Mouse (Mus musculus) heart, embryonic 15.5 days (tissue): ENCODE data around the gene Itgb2l. TPM values are rescaled to one million over a fixed set of nuclear protein-coding genes. Genes with fewer than 3 reads are reported as not detected.

ENCODE experiments used
- ATAC-seq: fragments of 200-750 bp; cut with Nextera tagmentation; replicated peaks from 2 replicates; pipeline ENCODE4 v1.8.0; 2017; ENCODE audit warnings: low read depth, moderate TSS enrichment; ENCODE audit not compliant: insufficient number of reproducible peaks, insufficient read depth, low FRiP score
- H3K27ac ChIP-seq: fragments of 300-500 bp; sonication (generic); 2 replicates; pipeline ENCODE4 v1.5.1; 2015; ENCODE audit warnings: mild to moderate bottlenecking, inconsistent platforms
- H3K27me3 ChIP-seq: fragments of 300-500 bp; sonication (generic); 2 replicates; pipeline ENCODE4 v1.6.1; 2015; ENCODE audit warnings: inconsistent platforms
- H3K36me3 ChIP-seq: fragments of 300-500 bp; sonication (generic); 2 replicates; pipeline ENCODE4 v1.6.1; 2015; ENCODE audit warnings: mild to moderate bottlenecking, inconsistent platforms
- H3K4me1 ChIP-seq: fragments of 300-500 bp; sonication (generic); replicated peaks from 2 replicates; pipeline ENCODE4 v1.6.1; 2015; ENCODE audit warnings: inconsistent platforms
- H3K4me2 ChIP-seq: fragments of 300-500 bp; sonication (generic); 2 replicates; pipeline ENCODE4 v1.6.1; 2015; ENCODE audit warnings: inconsistent platforms, mild to moderate bottlenecking, moderate library complexity
- H3K4me3 ChIP-seq: fragments of 300-500 bp; sonication (generic); 2 replicates; pipeline ENCODE4 v1.5.1; 2015; ENCODE audit warnings: mild to moderate bottlenecking, inconsistent platforms
- H3K9ac ChIP-seq: fragments of 300-500 bp; sonication (generic); 2 replicates; pipeline ENCODE4 v1.6.1; 2015; ENCODE audit warnings: mild to moderate bottlenecking, inconsistent platforms
- H3K9me3 ChIP-seq: fragments of 300-500 bp; sonication (generic); replicated peaks from 2 replicates; pipeline ENCODE4 v1.6.1; 2016; ENCODE audit warnings: inconsistent platforms
- WGBS: fragments of 180-500 bp; shearing (Covaris S2); methylation state at CpG from one replicate; pipeline ENCODE4 v1.1.7; 2015; ENCODE audit warnings: mixed read lengths; 5-methylcytosine and 5-hydroxymethylcytosine counted together
- polyA plus RNA-seq: library from polyadenylated mRNA; unstranded; fragments of >200 nt; fragmentation: Nextera tagmentation; extraction: Ambion mirVana; gene quantifications from 2 replicates; pipeline ENCODE4 v1.2.1, GENCODE M21; 2015

The Itgb2l gene
- polyA plus RNA-seq, result 0.10 TPM in 1 of 2 replicates, not detected in the other

- H3K27me3 ChIP-seq, result no peaks in the 10 kb centered on the region
- H3K4me3 ChIP-seq, result no peak within 1 kb of the TSS
- no peak within 1 kb of the TSS for H3K9ac ChIP-seq
- ATAC-seq, result no peak
- H3K27ac ChIP-seq, result no peak within 1 kb of the TSS
- H3K36me3 ChIP-seq, result no peaks in the 10 kb centered on the region
- H3K9me3 ChIP-seq, result no peaks in the 10 kb centered on the region
- H3K4me2 ChIP-seq, result no peak within 1 kb of the TSS
- H3K4me1 ChIP-seq, result no peaks in the 10 kb centered on the region
- WGBS, result 75% methylated on average over 2 of the region's 2 CpGs
Observed at GRCm38 (mm10) chr16:96443468-96443867, at the start of gene Itgb2l. Gene Itgb2l, minus strand, starts transcription at chr16:96443619.

GRCm38 (mm10) chr16:96491530-96491929 is 48.1 kb upstream of the Itgb2l start:
- H3K9ac ChIP-seq, result no peak overlapping the region
- no peaks in the 10 kb centered on the region for H3K4me1 ChIP-seq
- H3K27ac ChIP-seq, result no peak overlapping the region
- no peaks in the 10 kb centered on the region for H3K36me3 ChIP-seq
- 78% methylated on average over 3 of the region's 3 CpGs for WGBS
- no peak for ATAC-seq
- H3K9me3 ChIP-seq, result no peaks in the 10 kb centered on the region
- no peaks in the 10 kb centered on the region; the same call in 1 of the 2 replicates for H3K27me3 ChIP-seq
- H3K4me3 ChIP-seq, result no peak overlapping the region
- no peak overlapping the region for H3K4me2 ChIP-seq

- H3K27ac ChIP-seq, result no peak overlapping the region
- no peak overlapping the region for H3K4me3 ChIP-seq
- 86% methylated on average over 5 of the region's 5 CpGs for WGBS
- no peak overlapping the region for H3K4me2 ChIP-seq
- H3K36me3 ChIP-seq, result no peaks in the 10 kb centered on the region
- H3K27me3 ChIP-seq, result no peaks in the 10 kb centered on the region; the same call in 1 of the 2 replicates
- no peaks in the 10 kb centered on the region for H3K4me1 ChIP-seq
- no peak overlapping the region for H3K9ac ChIP-seq
- H3K9me3 ChIP-seq, result no peaks in the 10 kb centered on the region
- no peak for ATAC-seq
Observed at GRCm38 (mm10) chr16:96488038-96488437, 44.6 kb upstream of the Itgb2l start.

- H3K9ac ChIP-seq, result no peak overlapping the region
- no peaks in the 10 kb centered on the region for H3K4me1 ChIP-seq
- 75% methylated on average over 11 of the region's 11 CpGs for WGBS
- H3K9me3 ChIP-seq, result no peaks in the 10 kb centered on the region
- H3K4me2 ChIP-seq, result no peak overlapping the region
- no peak overlapping the region for H3K27ac ChIP-seq
- no peak for ATAC-seq
- H3K27me3 ChIP-seq, result no peaks in the 10 kb centered on the region; the same call in 1 of the 2 replicates
- H3K36me3 ChIP-seq, result no peaks in the 10 kb centered on the region
- no peak overlapping the region for H3K4me3 ChIP-seq
Observed at GRCm38 (mm10) chr16:96487007-96487684, 43.7 kb upstream of the Itgb2l start.

GRCm38 (mm10) chr16:96481791-96482190 is 38.4 kb upstream of the Itgb2l start:
- H3K27me3 ChIP-seq, result no peaks in the 10 kb centered on the region
- no peaks in the 10 kb centered on the region for H3K4me1 ChIP-seq
- H3K9ac ChIP-seq, result no peak overlapping the region
- no peaks in the 10 kb centered on the region for H3K36me3 ChIP-seq
- H3K27ac ChIP-seq, result no peak overlapping the region
- no peak overlapping the region for H3K4me3 ChIP-seq
- no peak overlapping the region for H3K4me2 ChIP-seq
- ATAC-seq, result no peak
- 88% methylated on average over 4 of the region's 4 CpGs for WGBS
- no peaks in the 10 kb centered on the region for H3K9me3 ChIP-seq

GRCm38 (mm10) chr16:96474185-96474584 is 30.8 kb upstream of the Itgb2l start:
- Histone ChIP-seq H3K4me3 (no peak overlapping the region), H3K27me3 (0 out of 2 replicates have a peak, but pooled peaks cover 2% of the 10 kb centered on the region), H3K4me1 (peaks cover 9% of the 10 kb centered on the region), H3K4me2 (no peak overlapping the region), H3K36me3 (no peaks in the 10 kb centered on the region), H3K9me3 (no peaks in the 10 kb centered on the region), H3K9ac (no peak overlapping the region), H3K27ac (no peak overlapping the region)
- 69% methylated on average over 3 of the region's 3 CpGs for WGBS
- ATAC-seq, result no peak

DNA sequence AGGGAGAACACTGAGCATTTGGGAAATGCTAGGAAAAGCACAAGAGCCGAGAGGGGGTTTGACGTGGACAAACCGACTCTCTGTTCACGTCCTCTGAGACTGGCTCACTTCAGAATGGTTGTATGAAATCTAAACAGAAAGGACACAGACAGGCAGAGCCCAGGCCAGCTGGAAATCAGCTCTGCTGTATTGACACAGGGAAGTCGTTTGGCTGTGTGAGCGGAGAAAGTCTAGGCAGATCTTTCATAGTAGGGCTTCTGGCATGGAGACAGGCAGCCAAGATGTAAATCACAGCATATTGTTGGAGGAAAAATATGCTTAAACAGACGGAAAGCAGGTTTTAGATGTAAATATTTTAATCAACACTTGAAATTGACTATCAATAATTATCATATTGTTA is 29.4 kb upstream of the Itgb2l start:
- no peak for ATAC-seq
- H3K36me3 ChIP-seq, result no peaks in the 10 kb centered on the region
- peaks cover 9% of the 10 kb centered on the region for H3K4me1 ChIP-seq
- H3K4me2 ChIP-seq, result peak overlapping the region; percentile 32; the same call in 1 of the 2 replicates
- no peaks in the 10 kb centered on the region for H3K9me3 ChIP-seq
- no peak overlapping the region for H3K4me3 ChIP-seq
- H3K9ac ChIP-seq, result no peak overlapping the region
- H3K27me3 ChIP-seq, result 0 out of 2 replicates have a peak, but pooled peaks cover 9% of the 10 kb centered on the region
- WGBS, result 25% methylated on average over 7 of the region's 7 CpGs
- no peak overlapping the region for H3K27ac ChIP-seq

DNA sequence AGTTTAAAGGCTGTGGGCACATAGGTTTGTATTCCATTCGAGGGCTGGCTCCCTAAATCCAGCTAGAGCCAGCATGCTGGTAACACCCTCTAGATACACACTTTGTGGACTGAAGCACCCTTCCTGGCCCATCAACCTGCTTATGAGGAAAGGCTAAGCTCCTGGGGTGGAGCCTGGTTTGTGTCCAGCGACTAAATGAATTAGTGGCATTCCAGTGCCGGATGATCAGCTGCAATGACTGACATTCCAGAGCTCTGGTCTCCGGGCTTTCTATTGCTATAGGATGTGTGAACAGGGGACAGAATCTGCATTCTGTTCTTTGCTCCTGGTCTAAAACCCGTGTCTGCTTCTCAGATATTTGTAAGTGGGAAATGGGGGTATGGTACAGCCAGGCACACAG is 28.9 kb upstream of the Itgb2l start:
- no peak overlapping the region for H3K9ac ChIP-seq
- ATAC-seq, result no peak
- peak overlapping the region; percentile 32; the same call in 1 of the 2 replicates for H3K4me2 ChIP-seq
- peaks cover 9% of the 10 kb centered on the region for H3K4me1 ChIP-seq
- 17% methylated on average over 5 of the region's 5 CpGs for WGBS
- H3K36me3 ChIP-seq, result no peaks in the 10 kb centered on the region
- no peaks in the 10 kb centered on the region for H3K9me3 ChIP-seq
- no peak overlapping the region for H3K27ac ChIP-seq
- H3K4me3 ChIP-seq, result no peak overlapping the region
- peaks cover 11% of the 10 kb centered on the region; the same call in 1 of the 2 replicates for H3K27me3 ChIP-seq

DNA sequence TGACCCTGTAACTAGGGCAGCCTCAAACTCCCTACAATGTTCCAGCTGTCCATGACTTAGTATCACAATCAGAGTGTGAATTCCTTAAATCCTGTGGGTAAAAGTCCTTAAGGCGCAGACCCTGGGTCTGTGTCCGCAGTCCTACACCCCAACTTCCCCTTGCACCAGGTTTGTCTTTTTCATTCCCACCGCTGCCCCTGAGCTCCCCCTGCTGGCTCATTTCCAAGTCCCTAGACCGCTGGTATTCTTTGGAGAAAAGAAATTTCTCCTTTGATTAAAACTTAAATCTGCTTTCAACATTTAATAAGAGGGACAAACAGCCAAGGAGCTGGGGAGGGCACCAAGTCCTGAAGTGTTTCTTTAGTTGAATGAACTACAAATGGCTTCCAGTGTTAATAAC is 26.2 kb upstream of the Itgb2l start:
- Histone ChIP-seq H3K27me3 (peaks cover 9% of the 10 kb centered on the region; the same call in 1 of the 2 replicates), H3K9ac (no peak overlapping the region), H3K27ac (no peak overlapping the region), H3K9me3 (no peaks in the 10 kb centered on the region), H3K4me3 (no peak overlapping the region), H3K4me2 (no peak overlapping the region), H3K4me1 (peaks cover 9% of the 10 kb centered on the region), H3K36me3 (no peaks in the 10 kb centered on the region)
- no peak for ATAC-seq
- 49% methylated on average over 4 of the region's 4 CpGs for WGBS

DNA sequence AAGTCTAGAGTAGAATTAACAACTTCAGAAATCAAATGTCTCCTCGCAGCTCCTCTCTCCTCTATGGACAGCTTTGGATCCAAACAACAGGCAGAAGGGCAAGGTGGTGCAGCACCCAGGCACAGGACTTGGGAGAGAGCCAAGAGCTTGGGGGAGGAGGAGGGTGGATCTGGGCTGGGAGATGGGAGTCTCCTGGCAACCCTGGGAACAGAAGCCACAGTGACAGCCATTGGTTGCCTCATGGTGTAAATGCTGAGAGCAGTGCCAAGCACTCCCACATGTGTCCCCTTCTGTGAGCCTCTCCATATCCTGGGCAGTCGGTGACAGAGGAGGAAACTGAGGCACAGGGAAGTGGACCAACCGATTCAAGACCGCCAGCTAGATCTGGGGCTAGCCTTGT is 25.3 kb upstream of the Itgb2l start:
- peak; percentile 54; the same call in 1 of the 2 replicates for ATAC-seq
- Histone ChIP-seq H3K27me3 (peaks cover 9% of the 10 kb centered on the region; the same call in 1 of the 2 replicates), H3K9ac (no peak overlapping the region), H3K4me2 (no peak overlapping the region), H3K36me3 (no peaks in the 10 kb centered on the region), H3K4me3 (no peak overlapping the region), H3K27ac (no peak overlapping the region), H3K4me1 (peaks cover 9% of the 10 kb centered on the region), H3K9me3 (no peaks in the 10 kb centered on the region)
- WGBS, result 74% methylated on average over 4 of the region's 4 CpGs

DNA sequence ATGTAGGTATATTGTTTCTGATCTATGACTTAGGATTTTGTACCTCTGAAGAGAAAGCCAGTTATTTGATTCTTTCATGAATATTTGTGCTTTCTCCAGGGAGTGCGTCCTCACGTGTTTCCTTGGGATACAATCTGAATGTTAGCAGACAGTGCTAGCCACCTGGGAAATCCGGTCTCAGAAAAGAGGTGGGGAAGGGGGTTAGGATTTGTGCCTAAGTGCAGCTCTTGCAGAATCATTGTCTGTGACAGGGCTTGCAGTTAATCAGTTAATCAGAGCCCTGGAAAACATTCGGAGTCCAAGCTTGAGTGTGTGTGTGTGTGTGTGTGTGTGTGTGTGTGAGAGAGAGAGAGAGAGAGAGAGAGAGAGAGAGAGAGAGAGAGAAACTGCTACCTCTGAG is 24.6 kb upstream of the Itgb2l start:
- no peak overlapping the region for H3K9ac ChIP-seq
- H3K4me1 ChIP-seq, result peaks cover 9% of the 10 kb centered on the region
- no peaks in the 10 kb centered on the region for H3K36me3 ChIP-seq
- H3K4me3 ChIP-seq, result no peak overlapping the region
- WGBS, result 54% methylated on average over 4 of the region's 4 CpGs
- H3K27ac ChIP-seq, result no peak overlapping the region
- peaks cover 9% of the 10 kb centered on the region; the same call in 1 of the 2 replicates for H3K27me3 ChIP-seq
- no peaks in the 10 kb centered on the region for H3K9me3 ChIP-seq
- ATAC-seq, result no peak
- no peak overlapping the region for H3K4me2 ChIP-seq

DNA sequence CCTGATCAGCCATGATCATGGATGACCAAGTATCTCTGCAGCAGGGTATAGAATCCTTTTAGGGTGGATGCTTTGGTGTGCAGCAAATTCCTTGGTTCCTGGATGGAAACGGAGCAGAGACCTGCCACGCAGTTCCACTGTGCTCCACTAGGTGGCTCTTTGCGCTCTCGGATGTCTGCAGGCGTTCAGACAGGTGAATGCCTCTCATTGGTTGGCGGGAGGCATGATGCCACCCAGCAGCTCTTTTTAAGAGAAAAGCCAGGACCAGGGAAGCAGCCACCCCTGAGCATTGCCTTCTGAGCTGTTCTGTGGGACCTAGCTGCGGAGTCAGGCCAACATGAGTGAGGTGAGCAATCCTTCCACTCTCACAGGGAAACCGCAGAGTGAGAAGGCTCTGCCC is 24.0 kb upstream of the Itgb2l start, which contains the start of gene Pcp4:
Gene Pcp4 (plus strand): TSS at position 162 of the 400 bp plus-strand sequence.
- no peaks in the 10 kb centered on the region for H3K9me3 ChIP-seq
- H3K9ac ChIP-seq, result no peak within 1 kb of the TSS
- WGBS, result 12% methylated on average over 8 of the region's 8 CpGs
- no peak within 1 kb of the TSS for H3K27ac ChIP-seq
- ATAC-seq, result no peak
- no peaks in the 10 kb centered on the region for H3K36me3 ChIP-seq
- peaks cover 4% of the 10 kb centered on the region for H3K4me1 ChIP-seq
- H3K4me2 ChIP-seq, result no peak within 1 kb of the TSS
- peaks cover 9% of the 10 kb centered on the region; the same call in 1 of the 2 replicates for H3K27me3 ChIP-seq
- no peak within 1 kb of the TSS for H3K4me3 ChIP-seq
